Mouse (Mus musculus) stomach, postnatal 0 days (tissue): ENCODE measurements at regions not wholly inside any gene's neighbourhood (a gene's known extent, or its start where the extent isn't known, plus 50 kb on each side); places are given as distances from the start of the nearest gene placed in this dataset.

Source experiments
- ATAC-seq: fragments of 200-750 bp; cut with Nextera tagmentation; 2 replicates; pipeline ENCODE4 v1.8.0; 2017; ENCODE audit not compliant: low FRiP score, low TSS enrichment
- DNase-seq: peaks from one replicate; pipeline ENCODE4 v3.0.0-alpha.2; 2016; ENCODE audit warnings: low spot score
- H3K27ac ChIP-seq: fragments of 300-500 bp; sonication (generic); replicated peaks from 2 replicates; pipeline ENCODE4 v1.5.1; 2014; ENCODE audit warnings: mild to moderate bottlenecking, control low read depth
- H3K27me3 ChIP-seq: fragments of 300-500 bp; sonication (generic); 2 replicates; pipeline ENCODE4 v1.6.1; 2014; ENCODE audit warnings: low read length; ENCODE audit not compliant: control insufficient read depth, insufficient read depth
- H3K36me3 ChIP-seq: fragments of 300-500 bp; sonication (generic); 2 replicates; pipeline ENCODE4 v1.6.1; 2014; ENCODE audit warnings: low read length, mixed read lengths; ENCODE audit not compliant: control insufficient read depth, insufficient read depth
- H3K4me1 ChIP-seq: fragments of 300-500 bp; sonication (generic); replicated peaks from 2 replicates; pipeline ENCODE4 v1.6.1; 2014; ENCODE audit warnings: antibody characterized with exemption; ENCODE audit not compliant: control insufficient read depth, insufficient read depth
- H3K4me2 ChIP-seq: fragments of 300-500 bp; sonication (generic); replicated peaks from 2 replicates; pipeline ENCODE4 v1.6.1; 2014; ENCODE audit warnings: low read depth, mild to moderate bottlenecking, control low read depth, moderate library complexity
- H3K4me3 ChIP-seq: fragments of 300-500 bp; sonication (generic); 2 replicates; pipeline ENCODE4 v1.5.1; 2014; ENCODE audit warnings: low read depth, low read length, control low read depth
- H3K9ac ChIP-seq: fragments of 300-500 bp; sonication (generic); 2 replicates; pipeline ENCODE4 v1.6.1; 2014; ENCODE audit warnings: mild to moderate bottlenecking, low read length, control low read depth, mixed read lengths
- H3K9me3 ChIP-seq: fragments of 300-500 bp; sonication (generic); 2 replicates; pipeline ENCODE4 v1.6.1; 2016; ENCODE audit warnings: low read length; ENCODE audit not compliant: control insufficient read depth
- CTCF ChIP-seq: IDR thresholded peaks from 2 replicates; pipeline ENCODE4 v1.5.1; 2016; ENCODE audit warnings: antibody characterized with exemption, low read depth, mild to moderate bottlenecking, moderate library complexity
- EP300 ChIP-seq: optimal IDR thresholded peaks from 2 replicates; pipeline ENCODE3; 2016; ENCODE audit warnings: antibody characterized with exemption
- WGBS: fragments of 180-500 bp; shearing (Covaris S2); extraction: QIAGEN DNeasy Blood & Tissue Kit; methylation state at CpG from one replicate; pipeline ENCODE4 v1.1.7; 2014; 5-methylcytosine and 5-hydroxymethylcytosine counted together

- no peak for ATAC-seq
- no peak overlapping the region for H3K4me3 ChIP-seq
- no peaks in the 10 kb centered on the region for H3K36me3 ChIP-seq
- no peaks in the 10 kb centered on the region for H3K4me1 ChIP-seq
- H3K9me3 ChIP-seq: no peaks in the 10 kb centered on the region
- H3K27me3 ChIP-seq: no peaks in the 10 kb centered on the region
- TF ChIP-seq CTCF (no peak), EP300 (no peak)
- DNase-seq: no peak
- no peak overlapping the region for H3K27ac ChIP-seq
- no peak overlapping the region for H3K9ac ChIP-seq
- no peak overlapping the region for H3K4me2 ChIP-seq
Observed at GRCm38 (mm10) chr5:126806656-126807055, 435.0 kb upstream of the Tmem132c start.

- no peak for TF ChIP-seq EP300
- no peak for TF ChIP-seq CTCF
- no peaks in the 10 kb centered on the region for H3K4me1 ChIP-seq
- ATAC-seq: no peak
- no peaks in the 10 kb centered on the region for H3K36me3 ChIP-seq
- H3K4me3 ChIP-seq: no peak overlapping the region
- DNase-seq: no peak
- H3K27ac ChIP-seq: no peak overlapping the region
- no peaks in the 10 kb centered on the region for H3K27me3 ChIP-seq
- no peak overlapping the region for H3K9ac ChIP-seq
- no peak overlapping the region for H3K4me2 ChIP-seq
- H3K9me3 ChIP-seq: no peaks in the 10 kb centered on the region
Observed at GRCm38 (mm10) chr5:126816069-126816468, 425.5 kb upstream of the Tmem132c start.

DNA sequence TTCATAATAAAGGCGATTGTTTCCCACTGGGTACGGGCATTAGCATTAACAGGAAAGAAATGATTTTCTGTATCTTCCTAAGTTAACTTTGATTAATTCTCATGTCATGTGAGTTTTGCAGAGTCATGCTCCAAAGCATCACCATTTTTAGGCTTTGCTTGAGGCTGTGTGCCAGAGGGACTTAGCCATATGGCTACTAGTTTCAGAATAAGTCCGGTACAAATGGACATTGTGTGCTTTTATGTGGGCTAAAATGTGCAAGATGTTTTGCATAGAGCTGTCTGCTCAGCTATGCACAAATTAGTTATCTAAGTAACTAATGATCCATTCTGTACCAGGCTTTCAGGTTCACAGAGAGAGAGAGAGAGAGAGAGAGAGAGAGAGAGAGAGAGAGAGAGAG is 406.2 kb upstream of the Tmem132c start:
- TF ChIP-seq CTCF (no peak), EP300 (no peak)
- H3K4me2 ChIP-seq: no peak overlapping the region
- no peak overlapping the region for H3K27ac ChIP-seq
- 89% methylated on average over 3 of the region's 3 CpGs for WGBS
- ATAC-seq (no peak), DNase-seq (no peak)
- H3K4me3 ChIP-seq: no peak overlapping the region
- no peak overlapping the region for H3K9ac ChIP-seq
- no peaks in the 10 kb centered on the region for H3K4me1 ChIP-seq
- H3K9me3 ChIP-seq: no peaks in the 10 kb centered on the region
- H3K27me3 ChIP-seq: no peaks in the 10 kb centered on the region
- no peaks in the 10 kb centered on the region for H3K36me3 ChIP-seq

- DNase-seq: no peak
- H3K4me2 ChIP-seq: no peak overlapping the region
- no peak overlapping the region for H3K27ac ChIP-seq
- H3K4me3 ChIP-seq: no peak overlapping the region
- no peak for TF ChIP-seq CTCF
- TF ChIP-seq EP300: no peak
- H3K4me1 ChIP-seq: no peaks in the 10 kb centered on the region
- no peaks in the 10 kb centered on the region for H3K9me3 ChIP-seq
- H3K27me3 ChIP-seq: no peaks in the 10 kb centered on the region
- H3K36me3 ChIP-seq: no peaks in the 10 kb centered on the region
- H3K9ac ChIP-seq: no peak overlapping the region
- 63% methylated on average over 4 of the region's 4 CpGs for WGBS
- ATAC-seq: no peak
Observed at GRCm38 (mm10) chr5:126842606-126843005, 399.0 kb upstream of the Tmem132c start.

DNA sequence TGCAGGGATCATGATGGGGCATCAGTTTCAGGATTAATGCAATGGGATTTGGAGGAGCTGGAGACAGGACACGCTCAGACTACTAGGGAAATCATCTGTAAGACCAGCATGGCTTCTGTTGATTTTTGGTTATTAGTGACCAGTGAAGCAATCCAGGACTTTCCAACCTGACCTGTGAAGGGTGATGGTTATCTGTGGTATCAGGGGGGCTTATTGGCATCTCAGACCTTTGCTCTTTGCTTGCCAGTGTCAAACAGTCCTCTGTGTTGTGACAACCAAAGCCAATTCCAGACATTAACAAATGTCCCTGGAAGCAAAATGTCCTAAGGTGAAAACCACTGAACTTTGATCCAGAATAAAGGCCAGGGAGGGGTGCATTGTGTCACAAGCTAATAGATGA is 379.5 kb upstream of the Tmem132c start:
- Histone ChIP-seq H3K27ac (no peak overlapping the region), H3K9ac (no peak overlapping the region), H3K27me3 (no peaks in the 10 kb centered on the region), H3K4me1 (no peaks in the 10 kb centered on the region), H3K4me3 (no peak overlapping the region), H3K9me3 (no peaks in the 10 kb centered on the region), H3K4me2 (no peak overlapping the region), H3K36me3 (no peaks in the 10 kb centered on the region)
- no peak for ATAC-seq
- no peak for TF ChIP-seq CTCF
- TF ChIP-seq EP300: no peak
- 74% methylated on average over 1 of the region's 1 CpGs for WGBS
- DNase-seq: no peak

DNA sequence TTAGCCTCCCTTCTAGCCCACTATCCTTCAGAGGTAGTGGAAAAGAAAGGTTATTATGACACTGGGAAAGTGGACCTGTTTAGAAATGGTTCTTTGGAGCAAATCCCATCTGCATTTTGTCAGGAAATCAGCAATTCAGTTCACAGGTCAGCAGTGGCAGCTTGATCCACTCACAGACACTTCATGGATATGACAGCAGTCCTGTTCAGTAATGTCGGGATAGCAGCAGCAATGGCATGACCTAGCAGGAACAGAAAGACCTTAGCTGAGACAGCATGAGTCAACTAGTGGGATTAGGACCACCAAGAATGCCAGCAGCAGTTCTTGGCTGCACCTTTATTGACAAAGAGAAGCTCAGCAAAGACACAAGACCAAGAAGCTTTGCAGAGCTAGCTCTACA is 365.8 kb upstream of the Tmem132c start:
- TF ChIP-seq CTCF (no peak), EP300 (no peak)
- WGBS: 42% methylated on average over 1 of the region's 1 CpGs
- H3K9ac ChIP-seq: no peak overlapping the region
- DNase-seq (no peak), ATAC-seq (no peak)
- H3K4me1 ChIP-seq: no peaks in the 10 kb centered on the region
- H3K4me2 ChIP-seq: no peak overlapping the region
- H3K9me3 ChIP-seq: no peaks in the 10 kb centered on the region
- H3K27me3 ChIP-seq: no peaks in the 10 kb centered on the region
- H3K4me3 ChIP-seq: no peak overlapping the region
- H3K36me3 ChIP-seq: no peaks in the 10 kb centered on the region
- H3K27ac ChIP-seq: no peak overlapping the region

- DNase-seq (no peak), ATAC-seq (no peak)
- no peak overlapping the region for H3K9ac ChIP-seq
- no peak overlapping the region for H3K27ac ChIP-seq
- no peak overlapping the region for H3K4me2 ChIP-seq
- 79% methylated on average over 1 of the region's 1 CpGs for WGBS
- H3K4me3 ChIP-seq: no peak overlapping the region
- no peaks in the 10 kb centered on the region for H3K9me3 ChIP-seq
- no peaks in the 10 kb centered on the region for H3K27me3 ChIP-seq
- no peaks in the 10 kb centered on the region for H3K36me3 ChIP-seq
- no peaks in the 10 kb centered on the region for H3K4me1 ChIP-seq
- TF ChIP-seq CTCF (no peak), EP300 (no peak)
Observed at GRCm38 (mm10) chr5:126890710-126891109, 350.9 kb upstream of the Tmem132c start.
